Comparison of ENCODE assay signal across 22 mouse cellular contexts in genomic region chr6:7748536-7748935, GRCm38 (mm10). TPM values are rescaled to one million over a fixed set of nuclear protein-coding genes. Genes with fewer than 3 reads are reported as not detected.
DNase-seq lines count a peak whose midpoint lies in the region; ATAC-seq and TF ChIP-seq lines count a peak whose summit lies in the region.
"Had no signal": no experiment of that assay in that cellular context is flagged by ENCODE, and none has a peak within 500 bp of the region (broad histone marks: within the 10 kb centered on the region; RNA-seq: fewer than 3 reads in every experiment).

No protein-coding gene starts in this region.

- H3K4me2 ChIP-seq in liver, embryonic 11.5 days = no peak overlapping the region
- H3K4me2 ChIP-seq in liver, postnatal 0 days (ENCODE audit: low read depth, low read length) = no peak overlapping the region
- no peak overlapping the region for H3K4me2 ChIP-seq in liver, embryonic 12.5 days
- H3K4me2 ChIP-seq in liver, embryonic 13.5 days = no peak overlapping the region
- H3K4me2 ChIP-seq in liver, embryonic 14.5 days (ENCODE audit: low read depth) = no peak overlapping the region

- WGBS in liver, embryonic 11.5 days = 57% methylated on average over 3 of the region's 3 CpGs
- 75% methylated on average over 3 of the region's 3 CpGs for WGBS in liver, postnatal 0 days (ENCODE audit: insufficient replicate concordance)
- WGBS in liver, embryonic 12.5 days (ENCODE audit: insufficient replicate concordance) = 50% methylated on average over 3 of the region's 3 CpGs
- WGBS in liver, embryonic 13.5 days (ENCODE audit: insufficient replicate concordance) = 49% methylated on average over 3 of the region's 3 CpGs
- WGBS in liver, embryonic 14.5 days (ENCODE audit: insufficient replicate concordance) = 43% methylated on average over 3 of the region's 3 CpGs

- no peak overlapping the region for H3K27ac ChIP-seq in liver, embryonic 11.5 days (ENCODE audit: low read depth, low read length)
- no peak overlapping the region for H3K27ac ChIP-seq in liver, postnatal 0 days (ENCODE audit: low read depth)
- H3K27ac ChIP-seq in liver, embryonic 12.5 days = no peak overlapping the region
- no peak overlapping the region for H3K27ac ChIP-seq in liver, embryonic 13.5 days
- no peak overlapping the region for H3K27ac ChIP-seq in liver, embryonic 14.5 days

- no peak for TF ChIP-seq CTCF in liver, postnatal 0 days (IDR thresholded peaks at IDR 0.05; ENCODE audit: low read depth)
- no peak for TF ChIP-seq CTCF in liver, embryonic 14.5 days (IDR thresholded peaks at IDR 0.05; ENCODE audit: low read depth)

- no peaks in the 10 kb centered on the region for H3K9me3 ChIP-seq in liver, embryonic 11.5 days (ENCODE audit: control insufficient read depth, low read length)
- H3K9me3 ChIP-seq in liver, postnatal 0 days (ENCODE audit: low read length) = no peaks in the 10 kb centered on the region
- H3K9me3 ChIP-seq in liver, embryonic 12.5 days (replicated peaks) = no peaks in the 10 kb centered on the region
- H3K9me3 ChIP-seq in liver, embryonic 13.5 days (replicated peaks) = no peaks in the 10 kb centered on the region
- H3K9me3 ChIP-seq in liver, embryonic 14.5 days (ENCODE audit: control insufficient read depth, low read length) = no peaks in the 10 kb centered on the region
- H3K9me3 ChIP-seq: G1E had no signal

- ATAC-seq in liver, embryonic 11.5 days (replicated peaks; ENCODE audit: low FRiP score) = peak; percentile 60; the same call in 1 of the 2 replicates
- no peak for ATAC-seq in liver, postnatal 0 days
- ATAC-seq in liver, embryonic 12.5 days = peak; percentile 67; the same call in 1 of the 2 replicates
- peak; percentile 69; the same call in 1 of the 2 replicates for ATAC-seq in liver, embryonic 13.5 days (ENCODE audit: low read depth)
- ATAC-seq in liver, embryonic 14.5 days (ENCODE audit: insufficient read depth) = 0 out of 2 replicates have a peak, but pooled peaks have one; percentile 15
- ATAC-seq: activated CD4-positive, CD25-positive, alpha-beta regulatory T cell, adult 4 months; CD4-positive, CD25-positive, alpha-beta regulatory T cell, adult 4 months; Patski had no signal

- no peaks in the 10 kb centered on the region for H3K36me3 ChIP-seq in liver, embryonic 11.5 days (ENCODE audit: control insufficient read depth, insufficient read depth, low read length)
- H3K36me3 ChIP-seq in liver, postnatal 0 days (replicated peaks; ENCODE audit: insufficient read depth, low read length) = no peaks in the 10 kb centered on the region
- no peaks in the 10 kb centered on the region for H3K36me3 ChIP-seq in liver, embryonic 12.5 days
- H3K36me3 ChIP-seq in liver, embryonic 13.5 days = no peaks in the 10 kb centered on the region
- no peaks in the 10 kb centered on the region for H3K36me3 ChIP-seq in liver, embryonic 14.5 days (replicated peaks; ENCODE audit: control insufficient read depth, insufficient read depth, low read depth)
- H3K36me3 ChIP-seq: G1E had no signal

- H3K4me1 ChIP-seq in liver, embryonic 11.5 days (replicated peaks; ENCODE audit: control insufficient read depth, insufficient read depth, low read length) = peaks cover 2% of the 10 kb centered on the region; the same call in 1 of the 2 replicates
- no peaks in the 10 kb centered on the region for H3K4me1 ChIP-seq in liver, postnatal 0 days (ENCODE audit: insufficient read depth)
- peaks cover 24% of the 10 kb centered on the region for H3K4me1 ChIP-seq in liver, embryonic 12.5 days
- H3K4me1 ChIP-seq in liver, embryonic 13.5 days (replicated peaks) = peaks cover 15% of the 10 kb centered on the region
- peaks cover 7 to 8% of the 10 kb centered on the region in 2 experiments; a peak in 3 of 4 replicates for H3K4me1 ChIP-seq in liver, embryonic 14.5 days (replicated peaks; ENCODE audit: control insufficient read depth in 2 of 2, insufficient read depth in 2 of 2, low read length in 1 of 2)

- no peak for TF ChIP-seq EP300 in liver, postnatal 0 days (IDR thresholded peaks at IDR 0.05; ENCODE audit: low read depth)
- peak; percentile 29; the same call in 1 of the 2 replicates for TF ChIP-seq EP300 in liver, embryonic 14.5 days (IDR thresholded peaks at IDR 0.05; ENCODE audit: low read depth)

- DNase-seq in liver, embryonic 11.5 days (ENCODE audit: low spot score) = no peak
- no peak for DNase-seq in liver, postnatal 0 days
- no peak for DNase-seq in liver
- DNase-seq in liver, embryonic 13.5 days = peak; percentile 11
- no peak for DNase-seq in liver, embryonic 14.5 days (ENCODE audit: low read depth in 3 of 3, low spot score in 3 of 3)
- no peak for DNase-seq in lung, postnatal 25 days (ENCODE audit: low spot score)
- no peak for DNase-seq in layer of hippocampus, postnatal 14 days (ENCODE audit: low spot score in 2 of 2)
- DNase-seq: adrenal gland, adult 2 months; adrenal gland, adult 8-10 months; adrenal gland, postnatal 10 days; adrenal gland, postnatal 14 days; adrenal gland, postnatal 25 days; adrenal gland, postnatal 36 days; B cell, adult 2 months; cerebellum, adult 11 months; cerebellum, adult 11-12 months had no signal

- H3K9ac ChIP-seq in liver, embryonic 11.5 days (ENCODE audit: low read depth, low read length) = no peak overlapping the region
- no peak overlapping the region for H3K9ac ChIP-seq in liver, postnatal 0 days (replicated peaks)
- peak overlapping the region; percentile 2; the same call in 1 of the 2 replicates for H3K9ac ChIP-seq in liver, embryonic 12.5 days
- H3K9ac ChIP-seq in liver, embryonic 13.5 days = no peak overlapping the region
- no peak overlapping the region for H3K9ac ChIP-seq in liver, embryonic 14.5 days (replicated peaks)

- no peaks in the 10 kb centered on the region for H3K27me3 ChIP-seq in liver, embryonic 11.5 days (replicated peaks; ENCODE audit: control insufficient read depth, insufficient read depth, low read length)
- no peaks in the 10 kb centered on the region for H3K27me3 ChIP-seq in liver, postnatal 0 days (ENCODE audit: insufficient read depth, low read length)
- no peaks in the 10 kb centered on the region for H3K27me3 ChIP-seq in liver, embryonic 12.5 days (replicated peaks)
- no peaks in the 10 kb centered on the region for H3K27me3 ChIP-seq in liver, embryonic 13.5 days
- no peaks in the 10 kb centered on the region for H3K27me3 ChIP-seq in liver, embryonic 14.5 days (ENCODE audit: control insufficient read depth, insufficient read depth, low read length)
- H3K27me3 ChIP-seq: CH12.LX had no signal

- no peak overlapping the region for H3K4me3 ChIP-seq in liver, embryonic 11.5 days (ENCODE audit: low read depth, low read length)
- H3K4me3 ChIP-seq in liver, postnatal 0 days (ENCODE audit: low read depth, low read length) = no peak overlapping the region
- no peak overlapping the region for H3K4me3 ChIP-seq in liver, embryonic 12.5 days
- no peak overlapping the region for H3K4me3 ChIP-seq in liver, embryonic 13.5 days (replicated peaks)
- no peak overlapping the region for H3K4me3 ChIP-seq in liver, embryonic 14.5 days (ENCODE audit: insufficient read depth in 1 of 2, low read depth in 2 of 2, low read length in 2 of 2)

RNA-seq across cellular contexts. Expression of gene Asns, which starts 55.5 kb away (rescaled TPM):
- polyA plus RNA-seq in liver, embryonic 11.5 days (2014; fragmentation: Nextera tagmentation; extraction: Ambion mirVana) = 501 and 546 TPM in 2 replicates
- 95.6 and 102 TPM in 2 replicates for polyA plus RNA-seq in liver, postnatal 0 days (2015; fragmentation: Nextera tagmentation; extraction: Ambion mirVana)
- 428 and 436 TPM in 2 replicates for polyA plus RNA-seq in liver, embryonic 12.5 days (2016; fragmentation: Nextera tagmentation; extraction: Ambion mirVana)
- polyA plus RNA-seq in liver, embryonic 13.5 days (2015; fragmentation: Nextera tagmentation; extraction: Ambion mirVana) = 375 and 414 TPM in 2 replicates
- polyA plus RNA-seq in liver, embryonic 14.5 days (2012; rRNA removed) = 70.0 and 103 TPM in 2 replicates
- 309 and 341 TPM in 2 replicates for polyA plus RNA-seq in liver, embryonic 14.5 days (2014; fragmentation: Nextera tagmentation; extraction: Ambion mirVana)
- 100 to 1,000 TPM in 1 of 2 experiments, 10 to 100 TPM in 1; 97.4 to 100 TPM for total RNA-seq in layer of hippocampus, postnatal 14 days (2021)
- total RNA-seq: CH12.LX had no signal
